Mouse (Mus musculus): ENCODE results near the gene Sap30l.
A peak's percentile ranks its signal among the peaks of the same experiment; 100 is the strongest.
"Not testable (repeated sequence)": the region's sequence is repeated elsewhere in the genome, so short reads cannot be mapped to it uniquely, and the experiment has no call there.

Gene Sap30l

GRCm38 (mm10) chr11:57800266-57800951 is 1.0 kb upstream of the Sap30l start:
- no peak for DNase-seq (ENCODE audit: low read depth, low spot score)

GRCm38 (mm10) chr11:57801766-57802510 is 501 bp downstream of the Sap30l start:
- no peak for DNase-seq (ENCODE audit: low read depth, low spot score)

DNA sequence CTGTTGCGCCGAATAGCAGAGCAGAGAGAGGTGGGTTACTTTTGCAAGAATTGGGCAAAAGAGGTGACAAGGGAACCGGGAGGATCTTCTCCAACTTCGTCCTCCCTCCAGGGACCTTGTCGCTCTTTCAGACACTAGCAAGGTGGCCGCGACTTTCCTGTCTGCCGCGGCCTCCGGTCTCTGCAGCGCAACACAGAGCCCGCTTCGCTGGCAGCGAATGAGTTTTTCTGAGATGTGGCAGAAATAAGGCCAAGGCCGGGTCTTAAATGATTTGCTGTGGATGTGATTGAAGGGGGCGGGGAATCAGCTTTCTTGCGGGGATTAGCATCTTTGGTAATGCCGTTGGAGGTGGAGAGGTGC is 1.1 kb downstream of the Sap30l start:
- no peak for DNase-seq (ENCODE audit: low read depth, low spot score)

DNA sequence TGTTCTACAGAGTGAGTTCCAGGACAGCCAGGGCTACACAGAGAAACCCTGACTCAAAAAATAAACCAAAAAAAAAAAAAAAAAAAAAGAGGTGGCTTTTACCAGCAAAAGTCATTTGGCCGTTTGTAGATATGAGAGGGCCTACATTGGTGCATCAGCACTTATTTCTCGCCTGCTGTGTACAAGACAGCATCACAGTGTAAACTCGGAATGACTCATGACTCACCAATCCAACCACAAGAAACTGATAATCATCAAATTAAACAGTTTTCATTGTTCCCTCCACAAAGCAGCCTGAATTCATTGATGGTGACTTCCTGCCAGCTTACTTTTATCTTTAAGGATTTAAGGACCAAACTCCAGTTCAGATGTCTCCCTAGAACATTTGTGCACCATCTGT is 3.6 kb downstream of the Sap30l start:
- DNase-seq (ENCODE audit: low read depth, low spot score) = no peak

GRCm38 (mm10) chr11:57809017-57809731 is 7.7 kb downstream of the Sap30l start:
- DNase-seq (ENCODE audit: low read depth, low spot score) = no peak

GRCm38 (mm10) chr11:57809732-57810098 is 8.3 kb downstream of the Sap30l start:
- no peak for DNase-seq (ENCODE audit: low read depth, low spot score)

GRCm38 (mm10) chr11:57811006-57811405 is 9.6 kb downstream of the Sap30l start:
- DNase-seq (ENCODE audit: low read depth, low spot score) = no peak

DNA sequence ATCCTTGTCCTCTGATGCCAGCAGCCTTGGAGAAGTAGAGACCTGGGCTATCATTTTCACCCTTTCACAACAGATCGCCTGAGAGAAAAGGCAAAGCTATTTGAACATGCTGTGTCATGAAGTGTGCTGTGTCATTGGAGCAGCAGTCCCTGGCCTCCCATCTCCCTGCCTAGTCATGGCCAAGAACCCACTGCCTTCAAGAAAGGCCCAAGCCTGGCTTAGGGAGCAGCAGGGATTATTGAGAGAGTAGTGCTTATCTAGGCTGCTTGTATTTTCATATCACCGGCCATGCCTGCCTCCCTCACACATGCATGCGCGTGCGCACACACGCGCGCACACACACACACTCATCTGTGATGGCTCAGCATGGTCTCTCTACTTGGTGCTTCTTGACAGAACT is 10.8 kb downstream of the Sap30l start:
- DNase-seq (ENCODE audit: low read depth, low spot score) = peak; percentile 68

DNA sequence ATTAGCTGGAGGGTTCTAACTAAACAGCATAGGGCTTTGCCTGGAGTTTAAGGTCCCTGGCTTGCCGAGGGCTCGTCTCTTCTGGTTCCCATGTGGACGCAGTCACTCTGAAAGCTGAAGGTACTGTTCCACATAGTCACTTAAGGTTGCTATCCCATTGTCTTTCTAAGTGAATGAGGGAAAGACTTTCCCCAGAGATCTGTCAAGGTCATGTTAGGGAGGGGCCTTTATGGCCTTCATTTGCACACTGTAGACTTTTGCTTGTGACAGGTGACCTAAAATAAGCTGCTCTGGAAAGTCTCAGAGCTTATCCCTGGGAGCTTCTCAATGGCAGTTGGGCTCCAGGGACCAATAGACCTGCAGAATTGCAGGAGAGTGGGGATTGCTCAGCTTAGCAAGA is 12.2 kb downstream of the Sap30l start:
- no peak for DNase-seq (ENCODE audit: low read depth, low spot score)

GRCm38 (mm10) chr11:57818189-57818588 is 16.8 kb downstream of the Sap30l start:
- no peak for DNase-seq (ENCODE audit: low read depth, low spot score)

DNA sequence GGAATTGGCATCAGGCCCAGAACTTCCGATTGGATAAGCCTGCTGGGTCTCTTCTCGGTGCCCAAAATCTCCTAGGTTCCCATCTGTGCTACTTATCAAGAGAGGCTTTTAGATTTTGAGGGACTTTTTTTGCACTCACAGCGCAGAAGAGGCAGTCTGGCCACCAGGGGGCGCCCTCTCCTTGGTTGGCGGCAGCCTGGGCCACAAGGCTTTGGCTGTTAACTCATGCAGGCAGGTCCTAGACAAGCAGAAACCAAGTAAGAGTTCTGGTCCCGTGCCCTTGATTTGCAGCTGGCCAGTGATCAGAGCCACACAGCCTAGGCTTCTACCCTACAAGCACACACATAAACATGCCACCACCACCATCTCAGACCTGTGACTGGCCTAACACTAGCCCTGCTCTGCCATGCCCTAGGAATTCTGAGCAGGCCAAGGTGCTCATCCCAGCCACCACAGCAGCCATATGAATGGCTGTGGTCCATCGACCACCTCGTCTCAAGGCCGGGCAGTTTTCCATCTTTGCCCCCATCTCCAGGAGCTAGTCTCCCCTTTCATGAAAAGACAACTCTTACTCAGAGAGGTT is 18.7 kb downstream of the Sap30l start:
- peak; percentile 61 for DNase-seq (ENCODE audit: low read depth, low spot score)

GRCm38 (mm10) chr11:57823159-57823558 is 21.7 kb downstream of the Sap30l start:
- not testable (repeated sequence) for DNase-seq (ENCODE audit: low read depth, low spot score)

- DNase-seq (ENCODE audit: low read depth, low spot score) = no peak
Measured at GRCm38 (mm10) chr11:57823714-57824113, 22.3 kb downstream of the Sap30l start.

- DNase-seq (ENCODE audit: low read depth, low spot score) = not testable (repeated sequence)
Measured at GRCm38 (mm10) chr11:57825234-57825633, 23.8 kb downstream of the Sap30l start.

GRCm38 (mm10) chr11:57827048-57827914 is 25.8 kb downstream of the Sap30l start:
- DNase-seq (ENCODE audit: low read depth, low spot score) = no peak

- DNase-seq (ENCODE audit: low read depth, low spot score) = no peak
Measured at GRCm38 (mm10) chr11:57827915-57828545, 26.6 kb downstream of the Sap30l start.

GRCm38 (mm10) chr11:57828955-57829870 is 27.8 kb downstream of the Sap30l start:
- DNase-seq (ENCODE audit: low read depth, low spot score) = no peak

DNA sequence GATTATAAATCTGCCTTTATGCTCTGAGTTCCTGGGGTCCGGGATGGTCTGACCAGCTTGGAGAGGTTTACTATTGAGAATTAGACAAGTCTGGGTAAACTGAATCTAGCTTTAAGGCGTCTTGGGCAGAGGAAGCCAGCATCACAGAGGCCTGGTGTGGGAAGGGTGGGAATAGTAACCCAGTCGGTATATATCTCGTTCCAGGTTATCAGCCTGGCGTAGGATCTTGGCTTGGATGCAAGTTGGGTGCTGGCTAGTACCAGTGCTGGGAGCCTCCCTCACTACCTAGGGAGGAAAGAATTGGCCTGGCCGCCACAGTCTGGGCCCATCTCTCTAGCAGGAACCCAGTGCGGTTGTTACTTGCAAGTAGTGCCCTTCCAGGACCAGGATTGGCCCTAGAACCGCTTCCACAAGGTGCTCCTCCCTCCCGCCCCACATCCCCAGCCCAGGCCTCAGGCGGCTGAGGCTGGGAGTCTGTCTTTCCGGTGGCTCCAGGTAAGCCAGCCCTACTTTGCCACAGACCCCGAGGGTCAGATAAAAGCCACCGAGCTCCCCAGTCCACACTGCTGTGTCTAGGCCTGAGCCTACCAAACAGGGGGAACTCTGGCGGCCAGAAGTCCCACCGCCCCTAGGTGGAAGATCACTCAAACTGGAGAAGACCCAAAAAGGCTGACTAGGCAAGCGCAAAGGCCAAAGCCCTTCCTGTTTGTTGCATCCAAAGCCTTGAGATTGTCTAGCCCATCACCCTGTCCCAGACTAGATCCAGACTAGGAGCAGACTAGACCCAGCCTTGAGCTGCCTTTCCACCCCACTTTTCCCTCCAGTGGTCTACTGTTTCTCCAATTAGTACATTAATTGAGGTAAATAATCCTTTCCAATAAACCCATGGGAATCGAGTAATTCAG is 28.7 kb downstream of the Sap30l start:
- no peak for DNase-seq (ENCODE audit: low read depth, low spot score)

- DNase-seq (ENCODE audit: low read depth, low spot score) = no peak
Measured at GRCm38 (mm10) chr11:57831281-57831781, 29.9 kb downstream of the Sap30l start.

Data from c-Kit-negative CD71-positive TER-119-positive erythroid progenitor cells, embryonic 14.5 days (primary cell).